Mouse (Mus musculus): ENCODE data around the gene Aqp2. TPM values are rescaled to one million over a fixed set of nuclear protein-coding genes. Genes with fewer than 3 reads are reported as not detected.

Gene Aqp2
- polyA plus RNA-seq, 1 experiment from 2014 or later: not detected

DNA sequence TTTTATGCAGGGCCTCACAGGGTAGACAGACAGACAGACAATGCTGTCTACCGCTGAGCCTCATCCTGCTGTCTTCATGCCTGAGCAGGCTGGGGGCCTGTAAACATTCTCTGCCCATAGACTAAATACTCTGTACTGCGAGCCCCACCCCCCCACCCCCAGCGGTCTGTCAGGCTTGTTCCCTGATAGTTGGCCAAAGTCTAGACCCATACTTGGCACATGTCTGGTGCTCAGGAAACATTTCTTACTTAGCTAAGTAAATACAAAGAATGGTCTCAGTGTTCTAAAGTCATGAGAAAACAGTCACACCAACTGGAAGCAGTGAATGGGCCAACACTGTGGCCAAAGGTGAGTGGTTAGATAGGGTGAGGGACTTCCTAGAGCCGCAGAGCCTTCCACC is 11.5 kb upstream of the Aqp2 start:
- 59% methylated on average over 4 of the region's 4 CpGs for WGBS
- no peak overlapping the region for H3K4me2 ChIP-seq
- H3K4me1 ChIP-seq: no peaks in the 10 kb centered on the region

DNA sequence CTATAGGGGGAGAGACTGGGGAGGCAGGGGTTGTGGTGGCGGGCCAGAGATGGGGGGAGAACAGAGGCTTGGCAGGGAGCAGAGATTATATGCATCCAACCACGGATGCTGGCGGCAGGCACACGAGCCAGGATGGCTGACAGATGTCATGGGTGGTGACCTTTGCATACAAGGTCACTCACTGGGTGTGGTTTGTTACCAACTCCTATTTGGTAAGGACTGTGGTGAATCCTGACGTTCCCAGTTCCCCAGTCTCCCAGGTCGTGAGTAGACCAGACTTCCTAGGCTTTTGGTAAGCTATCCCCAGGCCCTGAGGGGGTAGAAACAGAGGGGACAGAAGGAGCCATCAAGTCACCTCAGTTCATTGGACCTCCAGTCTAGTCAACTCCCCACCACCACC is 10.2 kb upstream of the Aqp2 start:
- H3K4me1 ChIP-seq: no peaks in the 10 kb centered on the region
- no peak overlapping the region for H3K4me3 ChIP-seq (replicated peaks)
- H3K9ac ChIP-seq: no peak overlapping the region
- 0 out of 2 replicates have a peak, but pooled peaks cover 3% of the 10 kb centered on the region for H3K27me3 ChIP-seq (replicated peaks)
- H3K36me3 ChIP-seq: no peaks in the 10 kb centered on the region
- H3K9me3 ChIP-seq: no peaks in the 10 kb centered on the region
- H3K27ac ChIP-seq: no peak overlapping the region
- WGBS: 57% methylated on average over 6 of the region's 6 CpGs
- ATAC-seq (ENCODE audit: insufficient read depth, low FRiP score, low read depth): no peak
- H3K4me2 ChIP-seq: no peak overlapping the region

More for the DNA sequence above, 11.5 kb upstream of the Aqp2 start:
- Histone ChIP-seq H3K27me3 (replicated peaks) (0 out of 2 replicates have a peak, but pooled peaks cover 3% of the 10 kb centered on the region), H3K27ac (no peak overlapping the region), H3K9me3 (no peaks in the 10 kb centered on the region), H3K4me3 (replicated peaks) (no peak overlapping the region), H3K36me3 (no peaks in the 10 kb centered on the region), H3K9ac (no peak overlapping the region)
- no peak for ATAC-seq (ENCODE audit: insufficient read depth, low FRiP score, low read depth)

DNA sequence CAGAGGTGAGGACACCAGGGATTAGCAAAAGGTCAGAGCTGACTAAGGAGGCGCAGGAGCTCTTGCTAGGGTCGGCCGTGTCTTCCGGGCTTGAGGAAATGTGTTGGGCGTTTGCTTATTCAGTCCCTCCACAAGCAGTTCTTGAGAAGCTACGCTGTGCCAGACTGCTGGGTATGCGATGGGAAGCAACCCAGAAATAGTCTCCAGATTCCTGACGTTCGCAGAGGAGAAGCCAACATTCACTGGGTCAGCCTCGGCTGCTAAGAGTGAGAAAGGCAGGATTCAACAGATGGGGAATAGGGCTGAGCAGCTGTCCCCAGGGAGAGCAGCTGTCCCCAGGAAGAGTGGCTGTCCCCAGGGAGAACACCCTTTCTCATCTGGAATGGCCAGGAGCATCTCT is 9.7 kb upstream of the Aqp2 start:
- WGBS: 71% methylated on average over 10 of the region's 10 CpGs
- H3K36me3 ChIP-seq: no peaks in the 10 kb centered on the region
- H3K4me3 ChIP-seq (replicated peaks): no peak overlapping the region
- H3K9ac ChIP-seq: no peak overlapping the region
- no peaks in the 10 kb centered on the region for H3K4me1 ChIP-seq
- H3K9me3 ChIP-seq: no peaks in the 10 kb centered on the region
- H3K4me2 ChIP-seq: no peak overlapping the region
- no peak for ATAC-seq (ENCODE audit: insufficient read depth, low FRiP score, low read depth)
- no peak overlapping the region for H3K27ac ChIP-seq
- peaks cover 3% of the 10 kb centered on the region; the same call in 1 of the 2 replicates for H3K27me3 ChIP-seq (replicated peaks)

DNA sequence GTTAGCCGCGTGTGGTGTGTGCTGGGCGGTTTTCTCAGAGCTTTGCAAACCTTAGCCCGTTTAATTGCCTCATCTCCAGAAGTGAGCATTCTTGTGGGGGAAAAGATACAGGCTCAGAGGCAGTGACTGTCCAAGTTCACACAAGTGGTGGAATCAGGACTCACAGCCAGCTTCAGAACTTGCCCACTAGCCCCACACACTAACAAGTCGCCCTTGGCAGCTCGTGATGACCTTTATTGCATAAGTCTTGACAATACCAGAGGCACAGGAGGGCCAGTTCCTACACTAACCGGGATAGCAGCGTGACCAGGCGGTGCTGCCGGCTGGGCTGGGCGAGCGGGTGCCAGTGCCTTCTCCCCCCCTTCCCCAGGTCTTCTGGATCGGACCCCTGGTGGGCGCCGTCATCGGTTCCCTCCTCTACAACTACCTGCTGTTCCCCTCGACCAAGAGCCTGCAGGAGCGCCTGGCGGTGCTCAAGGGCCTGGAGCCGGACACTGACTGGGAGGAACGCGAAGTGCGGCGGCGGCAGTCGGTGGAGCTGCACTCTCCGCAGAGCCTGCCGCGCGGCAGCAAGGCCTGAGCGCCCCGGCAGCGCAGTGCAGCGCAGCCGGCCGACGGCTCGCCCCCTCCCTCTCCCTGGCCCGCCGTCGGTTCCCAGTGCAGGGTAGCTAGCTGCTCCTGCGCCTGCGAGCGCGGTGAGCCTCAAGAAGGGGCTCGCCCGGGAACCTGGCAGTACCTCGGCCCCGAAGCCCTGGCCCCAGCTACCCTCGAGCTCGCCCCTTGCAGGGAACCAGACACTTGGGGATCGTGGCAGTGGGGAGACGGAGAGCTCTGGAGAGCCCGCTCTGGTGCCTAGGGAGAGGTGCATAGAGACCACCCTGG is 4.8 kb downstream of the Aqp2 start:
- Histone ChIP-seq H3K9ac (no peak overlapping the region), H3K9me3 (no peaks in the 10 kb centered on the region), H3K4me2 (peak overlapping the region; percentile 61), H3K4me1 (peaks cover 19% of the 10 kb centered on the region), H3K27me3 (replicated peaks) (peaks cover 89% of the 10 kb centered on the region), H3K4me3 (replicated peaks) (peak overlapping the region; percentile 35), H3K36me3 (no peaks in the 10 kb centered on the region), H3K27ac (no peak overlapping the region)
- ATAC-seq (ENCODE audit: insufficient read depth, low FRiP score, low read depth): 0 out of 2 replicates have a peak, but pooled peaks have one; percentile 29
- WGBS: 4% methylated on average over 54 of the region's 54 CpGs

DNA sequence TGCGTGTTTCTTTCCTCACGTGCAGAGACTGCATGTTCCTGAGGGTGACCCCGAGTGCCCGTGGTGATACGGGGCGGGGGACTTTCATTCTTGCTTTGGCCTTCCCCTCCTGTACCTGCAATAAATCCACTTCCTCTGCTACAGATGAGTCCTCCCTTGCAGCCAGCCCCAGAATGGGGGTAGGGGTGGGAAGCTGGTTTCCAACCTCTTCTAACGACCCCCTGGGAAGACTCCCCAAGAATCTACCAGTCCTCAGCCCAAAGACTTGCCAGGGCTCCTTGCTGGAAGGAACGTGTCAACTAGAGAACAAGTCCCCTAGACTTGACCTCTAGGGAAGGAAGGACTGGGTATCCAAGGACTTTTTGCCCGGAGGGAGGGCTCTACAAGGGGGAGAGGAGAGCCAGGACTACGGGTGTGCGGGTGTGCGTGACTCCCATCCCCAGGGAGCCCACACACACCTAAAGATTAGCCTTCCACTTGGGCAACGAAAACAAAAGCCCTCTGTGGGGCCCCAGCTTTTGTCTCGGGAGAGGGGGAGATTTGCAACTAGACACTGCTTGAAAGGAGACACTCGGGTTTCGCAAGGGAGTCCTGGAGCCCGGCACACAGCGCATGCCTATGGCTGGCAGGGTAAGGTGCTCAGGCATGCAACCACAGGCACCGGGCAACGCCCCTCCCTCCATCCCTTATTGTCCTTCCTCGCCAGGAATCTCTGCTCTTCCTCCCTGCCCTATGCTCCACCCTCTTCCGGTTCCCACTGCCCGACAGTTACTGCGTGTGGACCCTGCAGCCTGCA is 5.8 kb downstream of the Aqp2 start:
- ATAC-seq (ENCODE audit: insufficient read depth, low FRiP score, low read depth): peak; percentile 52; the same call in 1 of the 2 replicates
- peaks cover 19% of the 10 kb centered on the region for H3K4me1 ChIP-seq
- H3K4me2 ChIP-seq: peak overlapping the region; percentile 61
- no peaks in the 10 kb centered on the region for H3K36me3 ChIP-seq
- H3K27me3 ChIP-seq (replicated peaks): peaks cover 96% of the 10 kb centered on the region
- WGBS: 2% methylated on average over 24 of the region's 24 CpGs
- peak overlapping the region; percentile 35 for H3K4me3 ChIP-seq (replicated peaks)
- H3K9me3 ChIP-seq: no peaks in the 10 kb centered on the region
- no peak overlapping the region for H3K9ac ChIP-seq
- H3K27ac ChIP-seq: no peak overlapping the region

DNA sequence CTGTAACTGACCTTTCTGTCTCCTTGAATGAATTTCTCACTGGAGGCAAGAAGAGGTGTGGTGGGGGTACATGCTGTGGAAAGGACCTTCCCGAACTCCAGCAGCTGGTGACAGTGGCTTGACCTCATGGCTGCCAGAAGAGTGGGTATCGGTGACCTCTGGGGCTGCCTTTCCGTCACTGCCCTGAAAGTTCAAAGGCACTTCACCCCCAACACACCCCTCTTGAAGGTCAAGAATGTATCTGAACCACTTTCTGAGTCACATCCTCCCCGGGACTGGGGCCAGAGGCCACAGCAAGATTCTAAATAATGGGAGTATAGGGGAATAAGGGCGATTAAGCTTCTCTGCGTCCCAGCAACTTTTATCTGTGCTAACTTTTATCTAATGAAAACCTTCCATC is 6.9 kb downstream of the Aqp2 start:
- Histone ChIP-seq H3K9me3 (no peaks in the 10 kb centered on the region), H3K27ac (no peak overlapping the region), H3K4me3 (replicated peaks) (no peak overlapping the region), H3K27me3 (replicated peaks) (peaks cover 96% of the 10 kb centered on the region), H3K36me3 (no peaks in the 10 kb centered on the region), H3K4me2 (no peak overlapping the region), H3K4me1 (peaks cover 24% of the 10 kb centered on the region), H3K9ac (no peak overlapping the region)
- 56% methylated on average over 6 of the region's 6 CpGs for WGBS
- ATAC-seq (ENCODE audit: insufficient read depth, low FRiP score, low read depth): no peak

DNA sequence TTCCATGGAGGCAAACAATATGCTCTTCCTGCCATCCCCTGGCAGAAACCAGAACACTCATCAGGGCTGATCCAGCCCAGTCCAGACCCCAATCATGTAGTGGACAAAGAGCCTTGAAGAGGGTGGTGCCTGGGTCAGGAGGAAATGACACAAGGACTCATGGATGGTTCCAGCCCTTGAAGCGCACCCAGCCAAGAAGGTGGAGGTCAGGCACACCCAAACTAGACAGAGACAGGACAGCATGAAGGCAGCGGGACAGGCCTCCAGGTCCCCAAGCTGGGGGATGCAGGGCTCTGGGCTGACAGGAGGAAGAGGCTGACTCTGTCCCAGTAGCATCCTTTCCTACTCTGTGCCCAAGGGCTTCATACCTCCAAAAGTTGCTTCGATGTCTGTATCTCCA is 7.7 kb downstream of the Aqp2 start:
- 81% methylated on average over 3 of the region's 3 CpGs for WGBS
- Histone ChIP-seq H3K36me3 (no peaks in the 10 kb centered on the region), H3K27me3 (replicated peaks) (peaks cover 96% of the 10 kb centered on the region), H3K4me1 (peaks cover 28% of the 10 kb centered on the region), H3K9ac (no peak overlapping the region), H3K4me3 (replicated peaks) (no peak overlapping the region), H3K27ac (no peak overlapping the region), H3K9me3 (no peaks in the 10 kb centered on the region), H3K4me2 (no peak overlapping the region)
- ATAC-seq (ENCODE audit: insufficient read depth, low FRiP score, low read depth): no peak

DNA sequence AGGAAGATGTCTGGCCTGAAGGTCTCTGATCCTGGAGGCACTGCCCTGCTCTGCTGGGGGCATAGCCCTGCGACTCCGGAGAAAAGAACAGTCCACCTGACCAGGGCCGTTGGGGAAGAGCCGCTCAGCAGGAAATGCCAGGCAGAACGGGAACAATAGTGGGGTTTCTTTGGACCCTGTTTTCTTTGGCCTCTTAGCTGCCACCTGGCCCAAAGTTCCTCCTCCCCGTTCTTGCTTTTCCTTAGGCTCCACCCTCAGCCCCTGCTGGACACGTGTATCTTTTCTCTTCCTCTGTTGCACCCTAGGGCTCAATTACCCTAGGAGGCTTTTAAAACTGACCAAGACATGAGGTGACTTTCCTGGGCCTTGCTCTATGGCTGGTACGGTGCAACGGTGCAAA is 10.4 kb downstream of the Aqp2 start:
- peaks cover 100% of the 10 kb centered on the region for H3K27me3 ChIP-seq (replicated peaks)
- no peaks in the 10 kb centered on the region for H3K36me3 ChIP-seq
- ATAC-seq (ENCODE audit: insufficient read depth, low FRiP score, low read depth): no peak
- no peak overlapping the region for H3K4me3 ChIP-seq (replicated peaks)
- peaks cover 18% of the 10 kb centered on the region for H3K4me1 ChIP-seq
- H3K9me3 ChIP-seq: no peaks in the 10 kb centered on the region
- H3K27ac ChIP-seq: no peak overlapping the region
- no peak overlapping the region for H3K9ac ChIP-seq
- no peak overlapping the region for H3K4me2 ChIP-seq
- WGBS: 7% methylated on average over 9 of the region's 9 CpGs

DNA sequence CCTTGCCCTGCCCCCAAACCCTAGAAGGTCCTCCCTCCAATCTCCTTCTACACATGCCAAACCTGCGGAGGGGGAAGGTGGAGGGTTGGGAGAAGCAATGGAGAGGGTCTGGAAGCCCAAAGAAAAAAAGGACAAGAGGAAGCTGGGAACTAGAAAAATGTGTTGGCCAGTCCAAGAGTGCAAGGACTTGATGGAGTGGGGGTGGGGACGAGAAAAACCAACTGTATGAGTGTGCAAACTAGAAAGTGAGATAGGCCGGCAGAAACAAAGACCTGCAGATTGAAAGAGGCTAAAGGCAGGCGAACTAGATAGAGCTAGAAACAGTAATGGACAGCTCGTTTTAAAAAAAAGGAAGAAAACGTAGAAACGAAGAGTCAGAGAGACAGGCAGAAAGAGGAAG is 10.8 kb downstream of the Aqp2 start:
- ATAC-seq (ENCODE audit: insufficient read depth, low FRiP score, low read depth): no peak
- no peak overlapping the region for H3K4me3 ChIP-seq (replicated peaks)
- H3K4me1 ChIP-seq: peaks cover 13% of the 10 kb centered on the region
- peaks cover 100% of the 10 kb centered on the region for H3K27me3 ChIP-seq (replicated peaks)
- H3K4me2 ChIP-seq: no peak overlapping the region
- 21% methylated on average over 7 of the region's 7 CpGs for WGBS
- no peaks in the 10 kb centered on the region for H3K9me3 ChIP-seq
- H3K27ac ChIP-seq: no peak overlapping the region
- no peaks in the 10 kb centered on the region for H3K36me3 ChIP-seq
- H3K9ac ChIP-seq: no peak overlapping the region

DNA sequence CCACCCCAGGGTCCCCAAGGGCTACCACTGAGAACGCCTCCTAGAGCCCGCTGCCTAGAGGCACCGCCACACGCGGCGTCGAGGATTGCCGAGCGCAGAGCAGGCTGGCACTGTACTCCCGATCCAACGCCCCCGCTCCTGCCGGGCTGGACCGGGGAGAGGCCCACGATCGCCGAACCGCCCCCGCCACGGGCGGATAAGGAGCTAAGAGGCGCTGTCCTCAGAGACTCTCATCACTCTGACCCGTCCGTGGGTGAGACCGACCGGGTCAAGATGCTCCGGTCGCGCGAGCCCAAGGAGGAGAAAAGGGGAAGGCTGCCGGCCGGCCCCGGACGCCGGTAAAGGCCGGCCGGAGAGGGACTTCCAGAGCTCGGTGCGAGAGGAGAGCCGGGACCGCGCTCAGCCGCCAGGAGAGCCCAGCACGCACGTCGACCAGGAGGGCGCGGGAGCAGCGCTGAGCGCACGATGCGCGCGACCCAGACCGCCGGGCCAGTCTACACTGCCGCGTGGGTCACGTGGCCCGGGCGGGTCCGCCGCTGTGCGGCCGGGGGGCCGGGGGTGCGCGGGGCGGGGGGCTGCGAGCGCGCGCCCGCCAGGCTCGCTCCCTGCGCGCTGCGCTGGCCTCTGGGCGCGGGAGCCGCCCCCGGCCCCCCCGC is 11.7 kb downstream of the Aqp2 start, which contains the start of gene Aqp5:
Gene Aqp5, plus strand, starts transcription at position 354 of the 656 bp plus-strand sequence.
- Histone ChIP-seq H3K27me3 (replicated peaks) (peaks cover 100% of the 10 kb centered on the region), H3K27ac (no peak within 1 kb of the TSS), H3K4me2 (peak within 1 kb of the TSS; percentile 79), H3K9ac (no peak within 1 kb of the TSS), H3K4me1 (peaks cover 9% of the 10 kb centered on the region), H3K36me3 (no peaks in the 10 kb centered on the region), H3K9me3 (no peaks in the 10 kb centered on the region), H3K4me3 (replicated peaks) (peak within 1 kb of the TSS; percentile 38)
- WGBS: 2% methylated on average over 51 of the region's 83 CpGs
- 0 out of 2 replicates have a peak, but pooled peaks have one; percentile 43 for ATAC-seq (ENCODE audit: insufficient read depth, low FRiP score, low read depth)

DNA sequence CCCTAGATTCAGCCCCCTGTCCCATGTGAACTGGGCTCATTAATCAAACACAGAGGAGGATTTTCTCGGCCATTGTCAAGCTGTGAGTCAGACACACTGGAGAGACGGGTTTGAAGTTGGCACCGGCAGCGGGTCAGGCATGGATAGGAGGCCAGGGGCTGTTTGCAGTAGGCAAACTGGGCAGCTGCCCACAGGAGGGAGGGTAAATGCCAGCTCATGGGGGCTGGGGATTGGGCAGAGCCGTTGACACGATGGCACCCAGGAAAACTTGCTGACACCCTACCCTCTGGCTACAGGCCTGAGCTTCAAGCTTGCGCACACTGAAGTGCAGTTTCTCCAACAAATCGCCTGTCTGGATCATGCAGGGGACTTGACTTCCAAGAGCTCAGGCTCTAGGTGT is 13.3 kb downstream of the Aqp2 start:
- no peak overlapping the region for H3K27ac ChIP-seq
- no peaks in the 10 kb centered on the region for H3K9me3 ChIP-seq
- WGBS: 63% methylated on average over 8 of the region's 8 CpGs
- no peak overlapping the region for H3K4me3 ChIP-seq (replicated peaks)
- peaks cover 92% of the 10 kb centered on the region for H3K27me3 ChIP-seq (replicated peaks)
- no peak overlapping the region for H3K9ac ChIP-seq
- no peak for ATAC-seq (ENCODE audit: insufficient read depth, low FRiP score, low read depth)
- H3K4me2 ChIP-seq: no peak overlapping the region
- H3K36me3 ChIP-seq: no peaks in the 10 kb centered on the region
- H3K4me1 ChIP-seq: peaks cover 14% of the 10 kb centered on the region
